Mouse (Mus musculus): Measurements from ENCODE around the gene Ankrd11. TPM values are rescaled to one million over a fixed set of nuclear protein-coding genes. Genes with fewer than 3 reads are reported as not detected.

Ankrd11 gene
- polyA plus RNA-seq, 1 experiment from 2014 or later = 21.2 TPM

- Histone ChIP-seq H3K9ac (replicated peaks) (peak overlapping the region; percentile 96), H3K4me1 (ENCODE audit: insufficient read depth) (peaks cover 20% of the 10 kb centered on the region), H3K9me3 (ENCODE audit: low read length) (no peaks in the 10 kb centered on the region), H3K36me3 (replicated peaks; ENCODE audit: insufficient read depth, low read length) (no peaks in the 10 kb centered on the region; the same call in 1 of the 2 replicates), H3K27ac (ENCODE audit: low read depth) (peak overlapping the region; percentile 91), H3K4me2 (ENCODE audit: low read depth, low read length) (peak overlapping the region; percentile 92), H3K4me3 (ENCODE audit: low read depth, low read length) (peak overlapping the region; percentile 98), H3K27me3 (ENCODE audit: insufficient read depth, low read length) (no peaks in the 10 kb centered on the region)
- ATAC-seq (no peak), DNase-seq (no peak)
- TF ChIP-seq EP300 (IDR thresholded peaks at IDR 0.05; ENCODE audit: low read depth) = no peak
- TF ChIP-seq CTCF (IDR thresholded peaks at IDR 0.05; ENCODE audit: low read depth) = peak; percentile 40
- 31% methylated on average over 7 of the region's 7 CpGs for WGBS (ENCODE audit: insufficient replicate concordance)
Measured at GRCm38 (mm10) chr8:123066101-123066683, 24.1 kb upstream of the Ankrd11 start.

GRCm38 (mm10) chr8:123065214-123066100, 23.4 kb upstream of the Ankrd11 start:
- DNase-seq (peak; percentile 97), ATAC-seq (peak; percentile 97)
- 1% methylated on average over 84 of the region's 84 CpGs for WGBS (ENCODE audit: insufficient replicate concordance)
- peak overlapping the region; percentile 92 for H3K4me2 ChIP-seq (ENCODE audit: low read depth, low read length)
- H3K36me3 ChIP-seq (replicated peaks; ENCODE audit: insufficient read depth, low read length) = no peaks in the 10 kb centered on the region; the same call in 1 of the 2 replicates
- H3K9ac ChIP-seq (replicated peaks) = peak overlapping the region; percentile 96
- TF ChIP-seq EP300 (IDR thresholded peaks at IDR 0.05; ENCODE audit: low read depth) (peak; percentile 50; the same call in 1 of the 2 replicates), CTCF (IDR thresholded peaks at IDR 0.05; ENCODE audit: low read depth) (peak; percentile 68)
- peak overlapping the region; percentile 98 for H3K4me3 ChIP-seq (ENCODE audit: low read depth, low read length)
- no peaks in the 10 kb centered on the region for H3K27me3 ChIP-seq (ENCODE audit: insufficient read depth, low read length)
- peaks cover 20% of the 10 kb centered on the region for H3K4me1 ChIP-seq (ENCODE audit: insufficient read depth)
- no peaks in the 10 kb centered on the region for H3K9me3 ChIP-seq (ENCODE audit: low read length)
- peak overlapping the region; percentile 91 for H3K27ac ChIP-seq (ENCODE audit: low read depth)

GRCm38 (mm10) chr8:123064809-123065213, 22.7 kb upstream of the Ankrd11 start:
- TF ChIP-seq EP300 (IDR thresholded peaks at IDR 0.05; ENCODE audit: low read depth) (no peak), CTCF (IDR thresholded peaks at IDR 0.05; ENCODE audit: low read depth) (no peak)
- DNase-seq (no peak), ATAC-seq (peak; percentile 39)
- H3K27ac ChIP-seq (ENCODE audit: low read depth) = peak overlapping the region; percentile 91
- no peaks in the 10 kb centered on the region for H3K27me3 ChIP-seq (ENCODE audit: insufficient read depth, low read length)
- peak overlapping the region; percentile 98 for H3K4me3 ChIP-seq (ENCODE audit: low read depth, low read length)
- H3K9ac ChIP-seq (replicated peaks) = peak overlapping the region; percentile 96
- H3K4me1 ChIP-seq (ENCODE audit: insufficient read depth) = peaks cover 20% of the 10 kb centered on the region
- no peaks in the 10 kb centered on the region for H3K9me3 ChIP-seq (ENCODE audit: low read length)
- H3K36me3 ChIP-seq (replicated peaks; ENCODE audit: insufficient read depth, low read length) = no peaks in the 10 kb centered on the region; the same call in 1 of the 2 replicates
- WGBS (ENCODE audit: insufficient replicate concordance) = 0% methylated on average over 14 of the region's 14 CpGs
- peak overlapping the region; percentile 92 for H3K4me2 ChIP-seq (ENCODE audit: low read depth, low read length)

GRCm38 (mm10) chr8:123064072-123064471, 22.0 kb upstream of the Ankrd11 start:
- H3K4me3 ChIP-seq (ENCODE audit: low read depth, low read length) = peak overlapping the region; percentile 98
- TF ChIP-seq EP300 (IDR thresholded peaks at IDR 0.05; ENCODE audit: low read depth) (no peak), CTCF (IDR thresholded peaks at IDR 0.05; ENCODE audit: low read depth) (no peak)

GRCm38 (mm10) chr8:123062721-123063120, 20.6 kb upstream of the Ankrd11 start, which contains the start of gene Spg7:
Spg7 (plus strand) TSS chr8:123062942.
- H3K4me1 ChIP-seq (ENCODE audit: insufficient read depth) = peaks cover 20% of the 10 kb centered on the region
- H3K9ac ChIP-seq (replicated peaks) = no peak within 1 kb of the TSS
- WGBS (ENCODE audit: insufficient replicate concordance) = 77% methylated on average over 7 of the region's 7 CpGs
- H3K4me2 ChIP-seq (ENCODE audit: low read depth, low read length) = no peak within 1 kb of the TSS
- no peak within 1 kb of the TSS for H3K4me3 ChIP-seq (ENCODE audit: low read depth, low read length)
- no peaks in the 10 kb centered on the region for H3K9me3 ChIP-seq (ENCODE audit: low read length)
- no peaks in the 10 kb centered on the region for H3K27me3 ChIP-seq (ENCODE audit: insufficient read depth, low read length)
- TF ChIP-seq EP300 (IDR thresholded peaks at IDR 0.05; ENCODE audit: low read depth) (no peak), CTCF (IDR thresholded peaks at IDR 0.05; ENCODE audit: low read depth) (no peak)
- no peak for DNase-seq
- ATAC-seq = no peak
- no peak within 1 kb of the TSS for H3K27ac ChIP-seq (ENCODE audit: low read depth)
- no peaks in the 10 kb centered on the region for H3K36me3 ChIP-seq (replicated peaks; ENCODE audit: insufficient read depth, low read length)

More at GRCm38 (mm10) chr8:123064072-123064471, 22.0 kb upstream of the Ankrd11 start:
- ATAC-seq (no peak), DNase-seq (no peak)
- Histone ChIP-seq H3K27me3 (ENCODE audit: insufficient read depth, low read length) (no peaks in the 10 kb centered on the region), H3K36me3 (replicated peaks; ENCODE audit: insufficient read depth, low read length) (no peaks in the 10 kb centered on the region; the same call in 1 of the 2 replicates), H3K4me1 (ENCODE audit: insufficient read depth) (peaks cover 20% of the 10 kb centered on the region), H3K4me2 (ENCODE audit: low read depth, low read length) (peak overlapping the region; percentile 92), H3K9ac (replicated peaks) (peak overlapping the region; percentile 96), H3K27ac (ENCODE audit: low read depth) (no peak overlapping the region), H3K9me3 (ENCODE audit: low read length) (no peaks in the 10 kb centered on the region)
- WGBS (ENCODE audit: insufficient replicate concordance) = 82% methylated on average over 4 of the region's 4 CpGs

GRCm38 (mm10) chr8:123051458-123051857, 9.4 kb upstream of the Ankrd11 start:
- DNase-seq (no peak), ATAC-seq (peak; percentile 79)
- Histone ChIP-seq H3K27ac (ENCODE audit: low read depth) (peak overlapping the region; percentile 64), H3K9ac (replicated peaks) (no peak overlapping the region), H3K9me3 (ENCODE audit: low read length) (no peaks in the 10 kb centered on the region), H3K4me2 (ENCODE audit: low read depth, low read length) (no peak overlapping the region), H3K4me1 (ENCODE audit: insufficient read depth) (peaks cover 7% of the 10 kb centered on the region), H3K36me3 (replicated peaks; ENCODE audit: insufficient read depth, low read length) (no peaks in the 10 kb centered on the region), H3K27me3 (ENCODE audit: insufficient read depth, low read length) (no peaks in the 10 kb centered on the region), H3K4me3 (ENCODE audit: low read depth, low read length) (no peak overlapping the region)
- TF ChIP-seq EP300 (IDR thresholded peaks at IDR 0.05; ENCODE audit: low read depth) (no peak), CTCF (IDR thresholded peaks at IDR 0.05; ENCODE audit: low read depth) (no peak)
- 46% methylated on average over 5 of the region's 5 CpGs for WGBS (ENCODE audit: insufficient replicate concordance)
